Mouse (Mus musculus): ENCODE measurements around the gene Ptprg. TPM values are rescaled to one million over a fixed set of nuclear protein-coding genes. Genes with fewer than 3 reads are reported as not detected.

Ptprg gene
- total RNA-seq, 2 experiments from 2014 or later = 134 to 135 TPM

DNA sequence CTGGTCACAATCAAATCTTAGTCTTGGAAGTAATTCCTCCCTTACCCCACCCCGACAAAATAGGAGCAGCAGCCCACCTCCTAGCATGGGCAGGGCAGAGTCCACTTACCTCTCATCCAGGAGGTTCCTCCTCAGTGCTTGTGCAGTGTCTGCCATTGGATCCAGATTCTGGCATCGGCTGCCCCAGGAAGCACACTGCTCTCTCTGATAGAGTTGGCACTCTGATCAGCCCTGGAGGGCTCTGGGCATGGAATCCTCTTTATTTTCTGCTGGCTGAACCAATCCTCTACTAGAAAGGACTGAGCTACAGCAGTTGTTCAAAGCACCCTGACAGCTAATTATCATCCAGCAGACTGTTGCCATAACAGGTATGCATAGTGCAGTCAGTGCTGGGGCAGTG lies 272.2 kb downstream of the Ptprg start:
- intact Hi-C loops (cut with DNase I) = no loop called here
- no peak for DNase-seq (ENCODE audit: extremely low spot score in 1 of 2, low spot score in 2 of 2)

DNA sequence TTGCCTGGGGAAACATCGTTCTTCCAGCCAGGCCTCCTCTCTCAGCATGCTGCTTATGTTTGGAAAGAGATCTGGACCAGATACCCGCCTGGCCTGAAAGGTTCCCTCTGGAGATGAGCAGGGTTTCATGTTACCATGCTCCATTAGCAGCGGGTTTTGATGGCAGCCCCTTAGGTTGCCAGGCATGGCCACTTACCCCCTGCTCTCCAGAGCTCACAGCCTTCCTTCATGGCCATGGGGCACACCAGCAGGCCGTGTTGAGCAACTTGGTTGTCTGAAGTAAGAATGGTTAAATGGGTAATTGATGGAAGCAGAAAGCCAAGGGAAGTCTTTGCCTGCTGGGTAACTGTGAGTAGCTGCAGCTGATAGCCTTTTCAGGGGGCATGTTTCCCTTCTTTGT lies 274.8 kb downstream of the Ptprg start:
- no peak for DNase-seq (ENCODE audit: extremely low spot score in 1 of 2, low spot score in 2 of 2)
- intact Hi-C loops (cut with DNase I) = no loop called here

DNA sequence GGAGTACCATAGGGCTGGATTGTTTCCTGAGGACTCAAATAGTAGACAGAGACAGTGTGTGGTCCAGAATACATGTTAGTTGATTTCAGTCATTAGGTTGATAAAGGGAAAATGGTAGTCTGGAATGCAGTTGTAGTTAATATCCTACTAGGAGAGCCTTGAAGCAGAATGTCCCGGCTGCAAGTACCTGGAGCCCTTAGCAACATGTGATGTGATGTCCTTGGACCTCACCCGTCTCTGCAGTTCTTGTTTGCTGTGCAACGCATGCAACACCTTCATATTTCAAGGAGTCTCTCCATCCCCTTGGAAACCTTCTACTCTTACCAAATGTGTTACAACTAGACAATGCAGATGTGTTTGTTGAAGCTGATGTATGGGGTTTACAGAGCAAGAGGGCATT lies 280.3 kb downstream of the Ptprg start:
- intact Hi-C loops (cut with DNase I) = no loop called here

DNA sequence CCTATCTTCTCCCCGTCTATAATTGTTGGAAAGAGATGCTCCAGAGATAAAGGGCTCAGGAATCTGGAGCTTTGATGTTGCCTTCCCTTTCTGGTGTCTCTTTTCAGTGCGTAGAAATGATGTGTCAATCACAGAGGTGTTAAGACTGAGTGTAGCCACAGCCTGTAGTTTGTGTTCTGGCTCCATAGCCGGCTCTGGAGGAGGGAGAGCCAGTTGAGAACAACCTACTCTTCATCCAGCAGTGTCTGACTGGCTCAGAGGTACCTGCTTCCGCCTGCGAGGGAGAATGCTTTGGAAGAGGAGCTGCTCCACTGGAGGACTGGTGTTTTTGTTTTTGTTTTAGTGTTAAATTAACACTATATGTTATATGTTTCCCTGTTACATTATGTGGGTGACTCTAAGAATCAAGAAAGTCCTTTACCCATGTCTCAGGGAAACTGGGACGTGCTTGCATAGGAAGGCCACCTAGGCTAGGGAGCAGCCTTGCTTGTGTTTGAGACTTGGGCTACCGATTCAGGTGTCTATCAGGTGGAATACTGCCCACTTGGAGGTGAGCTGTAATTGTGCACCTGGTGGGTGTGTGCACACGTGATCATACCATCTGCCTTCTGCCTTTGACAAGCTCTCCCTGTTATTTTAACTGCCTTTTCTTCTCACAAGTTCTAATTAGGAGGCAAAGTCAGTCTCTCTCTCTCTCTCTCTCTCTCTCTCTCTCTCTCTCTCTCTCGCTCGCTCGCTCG lies 282.5 kb downstream of the Ptprg start:
- intact Hi-C loops (cut with DNase I) = no loop called here
- DNase-seq (ENCODE audit: extremely low spot score in 1 of 2, low spot score in 2 of 2) = no peak

More for the DNA sequence above, 280.3 kb downstream of the Ptprg start:
- no peak for DNase-seq (ENCODE audit: extremely low spot score in 1 of 2, low spot score in 2 of 2)

DNA sequence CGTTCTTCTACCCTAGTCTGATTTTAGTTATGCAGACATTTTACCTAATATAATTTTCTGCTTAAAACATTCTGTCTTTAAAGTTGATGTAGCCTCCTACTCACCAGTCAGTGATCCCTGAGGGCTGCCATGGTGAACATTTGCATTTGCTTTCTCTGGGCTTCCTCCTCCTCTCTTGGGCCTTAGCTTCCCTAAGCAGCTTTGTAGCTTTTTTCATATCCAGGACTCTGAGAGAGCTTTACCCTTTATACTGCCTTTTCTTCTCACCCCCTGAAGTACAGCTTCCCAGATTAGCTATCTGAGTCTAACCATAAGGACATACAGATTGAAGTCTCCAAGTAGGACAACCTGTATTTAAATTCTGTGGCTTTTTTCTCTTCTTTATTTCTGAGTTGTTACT lies 284.4 kb downstream of the Ptprg start:
- intact Hi-C loops (cut with DNase I) = no loop called here
- no peak for DNase-seq (ENCODE audit: extremely low spot score in 1 of 2, low spot score in 2 of 2)

DNA sequence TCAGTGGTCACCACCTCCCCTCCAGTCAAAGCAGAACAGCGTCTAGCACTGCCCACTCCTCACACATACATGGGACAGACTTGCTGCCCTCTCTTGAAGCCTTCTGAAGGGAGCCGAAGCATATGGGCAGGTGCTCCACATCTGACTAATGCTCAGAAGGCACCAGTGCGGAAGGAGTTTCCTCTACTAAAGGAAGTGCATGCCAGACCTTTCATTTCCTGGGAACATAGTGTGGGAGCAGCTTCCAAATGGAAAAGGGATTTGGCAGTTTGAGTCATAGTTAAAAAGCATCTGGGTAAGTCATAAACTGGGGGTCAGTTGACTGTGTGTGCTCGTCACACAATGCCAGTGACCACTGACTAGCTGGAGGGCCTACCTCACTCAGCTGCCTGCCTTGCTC lies 288.3 kb downstream of the Ptprg start:
- intact Hi-C loops (cut with DNase I) = no loop called here
- no peak for DNase-seq (ENCODE audit: extremely low spot score in 1 of 2, low spot score in 2 of 2)

DNA sequence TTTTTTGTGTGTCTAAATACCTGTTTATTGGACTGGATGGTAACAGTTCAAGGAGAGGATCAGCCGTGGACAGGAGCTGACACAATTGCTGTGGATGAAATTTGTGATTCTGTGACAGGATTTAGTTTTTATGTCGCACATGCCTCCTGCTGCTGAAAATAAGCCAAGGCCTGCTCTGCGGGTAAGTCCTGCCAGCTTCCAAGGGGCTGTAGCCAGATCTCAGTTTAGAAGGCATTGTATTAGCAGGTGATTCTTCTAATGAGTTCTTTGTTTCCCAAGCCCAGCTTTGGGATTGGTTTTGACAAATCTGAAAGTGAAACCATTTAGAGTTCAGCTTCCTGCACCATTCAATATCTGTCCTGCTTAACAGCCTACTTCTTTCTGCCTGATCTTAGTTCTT lies 299.6 kb downstream of the Ptprg start:
- no peak for DNase-seq (ENCODE audit: extremely low spot score in 1 of 2, low spot score in 2 of 2)
- intact Hi-C loops (cut with DNase I) = no loop called here

DNA sequence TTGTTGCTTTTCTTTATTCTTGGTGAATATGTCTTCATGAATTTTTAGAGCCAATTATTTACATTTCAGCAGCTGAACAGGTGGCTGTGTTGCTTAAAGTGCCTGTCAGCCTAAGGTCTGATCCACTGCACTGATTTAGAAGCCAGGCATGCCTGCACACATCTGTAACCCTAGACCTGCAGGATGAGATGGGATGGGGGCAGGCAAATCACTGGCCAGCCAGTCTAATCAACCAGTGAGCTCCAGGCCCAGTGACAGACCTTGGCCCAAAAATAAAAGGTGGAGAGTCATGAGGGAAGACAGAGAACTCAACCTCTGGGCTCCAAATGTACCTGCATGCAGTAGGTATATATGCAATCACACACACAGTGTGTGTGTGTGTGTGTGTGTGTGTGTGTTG lies 302.2 kb downstream of the Ptprg start:
- intact Hi-C loops (cut with DNase I) = no loop called here
- DNase-seq (ENCODE audit: extremely low spot score in 1 of 2, low spot score in 2 of 2) = no peak

DNA sequence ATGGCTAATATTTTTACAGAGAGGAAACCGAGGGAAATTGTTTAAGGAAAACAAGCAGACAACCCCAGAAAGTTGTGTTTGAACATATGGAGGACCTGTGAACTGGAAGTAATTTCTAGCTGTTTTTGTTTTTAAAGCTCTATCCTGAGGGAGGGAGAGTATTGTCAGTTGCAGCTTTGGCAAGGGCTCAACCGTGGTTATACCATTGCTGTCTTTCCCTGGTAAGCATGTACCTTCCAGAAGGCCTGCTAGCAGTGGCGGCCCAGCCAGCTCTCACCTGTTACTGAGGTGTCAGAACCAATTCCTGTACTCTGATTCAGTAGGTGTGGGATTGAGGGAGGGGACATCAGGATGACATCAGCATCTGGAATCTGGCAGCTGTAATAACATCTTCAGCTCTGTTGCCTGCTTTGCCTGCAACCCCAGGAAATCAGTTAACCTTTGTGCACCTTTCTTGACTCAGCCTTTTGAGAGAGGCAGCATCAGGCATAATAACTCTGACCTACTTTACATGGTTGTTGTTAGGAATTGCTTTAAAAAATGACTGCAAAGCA lies 304.7 kb downstream of the Ptprg start:
- no peak for DNase-seq (ENCODE audit: extremely low spot score in 1 of 2, low spot score in 2 of 2)
- intact Hi-C loops (cut with DNase I) = no loop called here

DNA sequence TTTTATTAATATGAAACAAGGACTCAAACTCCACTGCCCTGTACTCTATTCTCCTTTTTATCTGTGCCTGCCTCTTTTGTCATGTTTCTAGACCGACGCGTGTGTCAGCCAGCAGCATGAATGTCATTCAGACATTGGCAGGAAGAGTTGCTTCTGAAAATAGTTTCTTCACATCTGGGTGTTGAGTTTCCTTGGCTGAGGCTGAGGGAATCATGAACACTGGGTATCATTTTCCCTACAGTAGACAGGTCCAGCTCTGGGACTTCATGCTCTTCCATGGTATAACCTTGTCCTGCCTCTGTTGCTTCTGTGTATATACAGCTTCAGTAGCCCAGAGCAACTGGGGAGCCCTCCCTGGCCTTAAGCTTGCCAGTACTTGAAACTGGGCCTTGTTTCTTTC lies 310.0 kb downstream of the Ptprg start:
- DNase-seq (ENCODE audit: extremely low spot score in 1 of 2, low spot score in 2 of 2) = no peak
- intact Hi-C loops (cut with DNase I) = no loop called here

DNA sequence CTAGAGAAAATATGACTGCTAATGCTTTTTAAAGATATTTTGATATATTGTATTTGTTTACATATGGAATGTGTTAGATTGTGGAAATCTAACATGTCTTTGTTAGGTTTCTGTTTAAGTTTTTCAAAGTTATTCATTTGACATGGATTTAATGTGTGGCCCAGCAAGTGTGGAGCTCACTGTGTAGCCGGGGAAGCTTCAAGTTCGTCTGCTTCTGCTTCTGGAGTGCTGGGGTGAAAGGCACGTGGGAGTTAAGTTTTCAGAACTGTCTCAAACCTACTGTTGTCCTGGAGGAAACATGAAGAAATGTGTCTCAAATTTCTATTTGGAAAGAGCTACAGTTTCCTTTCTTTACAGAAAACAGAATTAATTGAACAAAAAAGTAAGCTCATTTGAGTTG lies 311.5 kb downstream of the Ptprg start:
- intact Hi-C loops (cut with DNase I) = no loop called here
- DNase-seq (ENCODE audit: extremely low spot score in 1 of 2, low spot score in 2 of 2) = no peak

DNA sequence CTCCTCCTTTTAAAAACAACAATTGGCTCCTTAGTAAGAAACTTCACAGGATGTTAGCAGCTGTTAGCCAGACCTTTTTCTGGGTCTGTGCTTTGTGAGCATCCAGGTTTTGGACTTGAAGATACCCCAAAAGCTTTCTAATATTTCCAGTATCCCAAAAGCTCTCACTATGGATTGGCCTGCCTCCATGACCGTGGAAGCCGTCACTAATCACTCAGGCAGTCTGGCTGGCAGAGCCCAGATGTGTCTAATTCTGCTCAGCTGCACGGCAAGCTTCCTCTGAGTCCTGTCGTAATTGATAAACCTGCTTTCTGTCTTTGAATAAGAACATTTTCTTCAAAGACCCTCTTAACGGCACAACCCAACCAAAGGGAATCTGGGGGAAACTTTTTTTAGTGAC lies 312.0 kb downstream of the Ptprg start:
- intact Hi-C loops (cut with DNase I) = no loop called here

DNA sequence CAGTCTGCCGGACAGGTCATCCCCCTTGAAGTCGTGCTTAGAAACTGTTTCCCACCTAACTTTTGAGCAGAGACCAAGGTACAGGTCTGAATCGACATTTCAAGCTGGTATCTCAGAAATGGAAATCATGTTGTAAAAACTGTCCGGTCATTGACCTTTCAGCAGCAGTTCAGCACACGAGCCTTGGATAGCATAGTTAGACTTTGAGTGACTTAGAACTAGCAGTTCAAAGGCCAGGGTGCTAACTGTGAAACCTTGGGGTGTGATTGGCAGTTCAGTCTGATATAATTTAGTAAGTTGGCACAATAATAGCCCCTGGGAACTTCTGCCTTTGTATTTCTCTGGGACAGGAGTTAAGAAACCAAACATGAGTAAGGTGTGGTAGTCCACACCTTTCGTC lies 312.5 kb downstream of the Ptprg start:
- intact Hi-C loops (cut with DNase I) = no loop called here
- no peak for DNase-seq (ENCODE audit: extremely low spot score in 1 of 2, low spot score in 2 of 2)

More for the DNA sequence above, 312.0 kb downstream of the Ptprg start:
- no peak for DNase-seq (ENCODE audit: extremely low spot score in 1 of 2, low spot score in 2 of 2)

DNA sequence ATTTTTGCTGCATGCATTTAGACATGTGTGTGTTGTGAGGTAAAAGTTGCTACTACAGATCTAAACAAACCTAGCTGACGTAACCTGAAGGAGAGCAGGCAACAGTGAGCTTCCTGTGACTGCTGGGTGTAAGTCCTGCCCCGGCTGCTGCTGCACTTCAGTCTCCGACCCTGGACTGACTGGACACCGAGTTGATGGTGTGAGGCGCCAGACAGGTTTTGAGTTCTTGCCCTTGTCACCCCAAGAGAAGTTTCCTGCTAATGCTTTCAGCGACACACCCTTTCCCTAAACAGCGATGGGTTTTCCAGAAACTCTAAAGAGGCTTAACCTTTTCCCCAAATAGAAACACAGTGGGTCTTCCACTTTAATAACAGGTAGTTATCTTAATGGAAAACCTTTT lies 313.1 kb downstream of the Ptprg start:
- no peak for DNase-seq (ENCODE audit: extremely low spot score in 1 of 2, low spot score in 2 of 2)
- intact Hi-C loops (cut with DNase I) = no loop called here

DNA sequence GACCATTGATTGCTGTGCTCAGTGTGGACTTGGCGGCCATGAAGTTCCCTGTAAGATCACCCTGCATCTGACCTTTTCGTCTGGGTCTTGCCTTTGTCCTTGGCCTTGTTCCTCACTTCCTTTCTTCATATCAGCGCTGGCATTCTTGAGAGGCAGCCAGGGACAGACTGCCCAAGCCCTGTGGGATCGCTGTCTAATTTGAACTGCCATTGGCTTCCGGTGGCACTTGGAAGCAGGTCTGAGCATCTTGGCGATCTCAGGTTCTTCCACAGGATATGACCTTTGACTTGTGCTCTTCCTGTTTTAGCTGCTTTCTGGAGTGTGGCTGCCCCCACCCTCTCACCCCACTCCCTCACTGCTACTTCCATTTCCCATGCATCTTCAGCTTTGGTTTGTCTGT lies 315.3 kb downstream of the Ptprg start:
- intact Hi-C loops (cut with DNase I) = no loop called here
- DNase-seq (ENCODE audit: extremely low spot score in 1 of 2, low spot score in 2 of 2) = no peak

DNA sequence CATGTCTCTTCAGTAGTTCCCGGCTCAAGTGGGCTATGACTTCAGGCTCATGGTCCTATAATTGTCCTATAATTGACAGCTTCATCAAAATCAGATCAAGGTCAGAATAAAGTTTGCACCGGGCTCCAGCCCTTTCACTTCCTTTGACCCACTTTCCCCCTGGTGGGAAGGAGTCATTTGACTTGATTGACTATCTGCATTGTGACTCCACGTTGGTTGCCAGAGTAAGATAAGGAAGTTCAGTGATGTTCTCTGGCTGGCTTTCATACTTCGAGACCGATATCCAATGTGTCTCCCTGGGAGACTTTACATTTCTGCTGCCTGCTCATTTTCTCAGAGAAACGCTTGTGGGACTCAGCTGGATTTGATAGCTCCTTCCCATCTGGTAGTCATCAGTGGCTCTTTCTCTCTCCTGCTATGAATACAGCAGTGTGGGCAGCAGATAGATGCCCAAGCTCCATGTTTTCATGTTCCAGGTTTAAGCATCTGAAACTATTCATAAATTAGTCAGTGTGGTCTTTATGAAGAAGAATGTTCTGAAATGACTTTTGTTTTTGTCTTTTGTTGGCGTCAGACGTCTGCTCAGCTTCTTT lies 318.5 kb downstream of the Ptprg start:
- no peak for DNase-seq (ENCODE audit: extremely low spot score in 1 of 2, low spot score in 2 of 2)
- intact Hi-C loops (cut with DNase I) = no loop called here

DNA sequence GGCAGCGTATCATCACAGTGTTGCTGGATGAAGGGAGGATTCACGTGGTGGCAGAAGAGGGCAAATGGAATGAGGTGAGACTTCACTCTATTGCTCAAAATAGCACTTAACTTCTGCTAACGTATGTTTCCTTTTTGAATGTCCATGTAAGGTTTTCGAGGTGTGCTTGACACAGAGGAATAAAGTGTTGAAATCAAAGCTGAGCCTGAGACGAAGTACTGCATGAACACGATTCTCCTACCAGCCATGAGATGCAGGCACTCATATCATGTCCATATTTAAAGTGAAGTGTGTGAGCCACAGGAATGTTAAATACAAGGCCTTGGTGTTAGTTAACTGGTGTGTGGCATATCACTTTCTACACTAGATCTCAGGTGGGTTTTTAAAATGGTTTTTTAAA lies 320.9 kb downstream of the Ptprg start:
- intact Hi-C loops (cut with DNase I) = no loop called here
- DNase-seq (ENCODE audit: extremely low spot score in 1 of 2, low spot score in 2 of 2) = no peak

DNA sequence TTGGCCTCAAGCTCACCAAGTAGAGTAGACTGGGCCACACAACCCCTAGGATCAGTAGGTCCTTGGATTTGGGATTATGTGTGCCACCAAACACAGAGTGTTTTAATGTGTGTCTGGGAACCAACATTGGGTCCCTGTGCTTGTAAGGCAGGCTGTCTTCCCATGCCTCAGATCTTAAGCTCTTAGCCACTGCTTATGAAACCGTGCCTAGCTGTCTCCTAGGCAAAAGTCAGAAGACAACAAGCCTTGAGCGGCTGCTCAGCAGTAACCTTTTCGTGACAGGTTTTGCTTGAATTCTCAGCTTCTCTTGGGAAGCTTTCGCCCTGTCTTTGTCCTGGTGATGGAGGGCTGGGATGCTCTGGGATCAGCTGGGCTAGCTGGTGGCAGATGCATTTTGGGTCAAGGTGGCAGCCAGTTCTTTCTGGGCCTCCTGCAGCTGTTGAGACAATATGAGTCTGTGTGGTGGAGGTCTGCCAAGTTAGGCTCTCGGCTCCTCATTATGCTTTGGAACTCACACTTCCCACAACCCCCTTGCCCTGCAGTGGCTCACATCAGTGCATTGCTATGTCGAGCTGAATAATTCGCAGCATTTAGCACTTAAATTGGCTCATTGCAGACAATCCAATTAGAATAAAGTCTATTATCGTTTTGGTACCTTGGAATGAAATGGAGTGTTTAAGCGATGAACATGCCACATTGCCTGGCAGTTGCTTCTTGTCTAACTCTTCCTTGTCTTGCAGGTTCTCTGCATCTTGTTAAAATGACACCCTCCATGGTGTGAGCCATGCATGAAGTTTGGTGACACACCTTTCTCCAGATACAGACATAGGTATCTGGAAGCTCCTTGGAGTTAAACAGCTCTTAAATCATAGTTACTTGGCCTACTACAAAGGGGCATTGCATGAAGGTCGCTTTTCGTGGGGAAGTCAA lies 321.9 kb downstream of the Ptprg start:
- DNase-seq (ENCODE audit: extremely low spot score in 1 of 2, low spot score in 2 of 2) = peak; percentile 48 to 55
- intact Hi-C loops (cut with DNase I) = no loop called here

DNA sequence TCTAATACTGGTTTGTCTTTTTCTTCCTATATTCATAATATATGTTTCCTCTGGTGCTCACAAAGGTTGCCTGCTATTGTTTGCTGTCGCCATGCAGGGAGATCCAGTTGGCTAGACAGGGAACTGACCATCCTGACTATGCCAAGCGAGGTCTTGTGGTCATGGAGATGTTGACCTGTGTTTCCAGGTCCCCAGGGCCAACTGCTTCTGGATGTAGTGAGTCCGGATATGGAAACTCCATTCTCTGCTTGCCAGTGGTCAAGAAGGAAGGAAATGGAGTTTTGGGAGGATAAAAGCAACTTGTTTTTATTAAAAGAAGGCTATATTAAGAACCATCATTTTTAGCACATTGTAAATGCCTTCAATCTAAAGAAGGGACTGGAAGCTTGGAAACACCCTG lies 327.8 kb downstream of the Ptprg start:
- intact Hi-C loops (cut with DNase I) = no loop called here
- DNase-seq (ENCODE audit: extremely low spot score in 1 of 2, low spot score in 2 of 2) = no peak

All from left cerebral cortex, postnatal 10 days (tissue).